Mouse (Mus musculus): ENCODE measurements around the gene Meaf6. TPM values are rescaled to one million over a fixed set of nuclear protein-coding genes. Genes with fewer than 3 reads are reported as not detected.

Meaf6 gene
- 10 to 100 TPM; 12.0 to 13.5 TPM for total RNA-seq (2021)
- long read RNA-seq, experiment 1, partial matches to known transcripts: 1 of 6 reads
- long read RNA-seq, experiment 1, other reads (novel, unspliced or antisense): 1 of 6 reads
- long read RNA-seq, experiment 2, transcript Meaf6-208 (8 exons, 1,054 nt): major isoform, 5 of 11 reads
- long read RNA-seq, experiment 2, partial matches to known transcripts: 0 of 11 reads
- long read RNA-seq, experiment 2, other reads (novel, unspliced or antisense): 3 of 11 reads

GRCm38 (mm10) chr4:125084403-125085345, at the start of gene Meaf6:
TSS of gene Meaf6 (plus strand) at chr4:125085134.
- intact Hi-C loops (cut with DNase I): loop anchor here (2.0 to 10.0 kb wide), 2 partner anchors 18 to 230 kb away; partner anchors contain the start of genes 1110065P20Rik, Snip1 and Yrdc
- peak within 1 kb of the TSS; percentile 88 for H3K4me3 ChIP-seq
- peak within 1 kb of the TSS; percentile 98 for H3K27ac ChIP-seq
- DNase-seq: peak; percentile 93
- TF ChIP-seq CTCF (IDR thresholded peaks at IDR 0.05): peak; percentile 97; the same call in 1 of the 2 replicates

GRCm38 (mm10) chr4:125044454-125044853, 40.5 kb upstream of the Meaf6 start:
- no peak for TF ChIP-seq CTCF (IDR thresholded peaks at IDR 0.05)
- Histone ChIP-seq H3K4me3 (no peak overlapping the region), H3K27ac (peak overlapping the region; percentile 56)
- intact Hi-C loops (cut with DNase I): no loop called here
- no peak for DNase-seq

DNA sequence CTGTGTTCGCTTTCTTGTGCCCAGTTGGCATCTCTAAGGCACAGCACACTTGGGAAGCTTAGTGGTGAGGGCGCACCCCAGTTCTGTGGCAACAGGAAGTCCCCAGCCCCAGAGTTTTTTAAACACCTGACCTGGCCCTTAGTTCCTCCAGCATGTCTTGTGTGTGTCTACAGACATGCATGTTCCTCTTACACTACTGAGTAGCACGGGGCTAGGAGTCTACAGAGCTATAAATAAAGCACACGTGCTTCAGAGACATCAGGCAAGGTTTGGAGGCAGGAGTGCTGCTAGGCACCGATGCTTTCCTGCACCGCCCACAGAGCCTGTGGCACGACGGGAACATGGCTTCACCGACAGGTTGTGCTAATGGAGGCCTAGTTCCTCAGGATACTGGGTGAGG, 29.5 kb upstream of the Meaf6 start:
- intact Hi-C loops (cut with DNase I): no loop called here
- H3K27ac ChIP-seq: no peak overlapping the region
- H3K4me3 ChIP-seq: no peak overlapping the region
- no peak for DNase-seq
- TF ChIP-seq CTCF (IDR thresholded peaks at IDR 0.05): no peak

DNA sequence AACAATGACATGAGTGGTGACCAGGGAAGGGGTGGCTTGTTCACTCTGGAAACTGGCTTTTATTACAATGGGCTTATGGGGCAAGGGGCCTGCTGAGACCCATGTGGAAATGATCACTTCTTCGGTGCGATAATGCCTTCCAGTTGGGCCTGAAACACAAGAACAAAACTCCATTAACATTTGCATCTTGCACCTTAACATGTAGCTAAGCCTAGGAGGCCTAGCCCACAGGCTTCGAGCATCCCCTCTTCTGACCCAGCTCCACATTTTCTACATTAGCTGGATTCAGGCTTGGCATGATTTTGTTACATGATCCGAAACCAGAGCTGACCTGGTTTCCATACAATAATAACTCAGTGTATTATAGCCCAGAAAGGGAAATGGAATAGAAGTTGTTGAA, 28.5 kb upstream of the Meaf6 start:
- no peak for TF ChIP-seq CTCF (IDR thresholded peaks at IDR 0.05)
- intact Hi-C loops (cut with DNase I): no loop called here
- Histone ChIP-seq H3K27ac (no peak overlapping the region), H3K4me3 (no peak overlapping the region)
- DNase-seq: no peak

- no peak for TF ChIP-seq CTCF (IDR thresholded peaks at IDR 0.05)
- H3K4me3 ChIP-seq: no peak overlapping the region
- DNase-seq: no peak
- intact Hi-C loops (cut with DNase I): no loop called here
- H3K27ac ChIP-seq: no peak overlapping the region
These were observed 27.7 kb upstream of the Meaf6 start for GRCm38 (mm10) chr4:125057273-125057672.

- intact Hi-C loops (cut with DNase I): no loop called here
- no peak overlapping the region for H3K4me3 ChIP-seq
- no peak overlapping the region for H3K27ac ChIP-seq
- no peak for DNase-seq
- TF ChIP-seq CTCF (IDR thresholded peaks at IDR 0.05): no peak
These were observed 26.9 kb upstream of the Meaf6 start for GRCm38 (mm10) chr4:125058033-125058432.

DNA sequence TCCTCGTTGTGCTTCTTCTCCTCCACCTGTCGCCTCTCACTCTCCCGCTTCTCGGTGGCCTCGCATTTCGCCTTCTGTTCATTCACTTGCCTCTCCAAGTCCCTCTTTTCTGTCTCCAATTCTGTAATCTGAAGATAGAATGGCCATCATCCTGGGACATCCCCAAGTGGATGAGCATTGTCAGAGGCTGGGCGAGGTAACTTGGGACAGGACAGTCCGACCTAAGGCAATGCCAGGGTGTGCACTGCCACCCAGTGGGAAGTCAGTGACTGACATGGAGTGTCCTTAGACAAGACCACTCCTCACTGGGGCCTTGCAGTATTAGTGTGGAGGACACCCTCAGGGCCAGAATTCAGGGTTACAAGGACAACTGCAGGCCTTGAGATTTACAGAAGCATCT, 25.9 kb upstream of the Meaf6 start:
- H3K4me3 ChIP-seq: peak overlapping the region; percentile 49
- peak; percentile 80 for TF ChIP-seq CTCF (IDR thresholded peaks at IDR 0.05)

DNA sequence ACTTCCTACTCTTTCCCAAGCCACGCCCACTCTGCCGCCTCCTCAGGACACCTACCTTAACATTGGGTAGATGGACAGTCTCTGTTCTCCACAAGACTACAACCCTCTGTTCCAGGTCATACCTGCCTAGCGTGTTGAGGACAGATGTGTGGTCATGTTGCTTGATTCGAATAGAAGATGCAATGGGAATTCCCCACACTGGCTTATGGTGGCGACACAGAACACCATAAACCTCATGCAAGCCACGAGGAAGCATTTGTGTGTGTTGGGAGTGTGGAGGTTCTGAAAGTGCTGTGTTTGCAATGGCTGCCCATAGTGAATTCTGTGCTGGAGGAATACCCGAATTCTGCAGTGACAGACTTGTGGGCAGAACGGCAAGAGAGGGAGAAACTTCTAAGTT, 21.1 kb upstream of the Meaf6 start:
- intact Hi-C loops (cut with DNase I): no loop called here
- Histone ChIP-seq H3K27ac (no peak overlapping the region), H3K4me3 (no peak overlapping the region)
- DNase-seq: no peak
- TF ChIP-seq CTCF (IDR thresholded peaks at IDR 0.05): no peak

More for the DNA sequence above, 25.9 kb upstream of the Meaf6 start:
- H3K27ac ChIP-seq: no peak overlapping the region
- DNase-seq: peak; percentile 66
- intact Hi-C loops (cut with DNase I): loop anchor here (1.0 kb wide), 1 partner anchor 116 kb away; no protein-coding TSS in a partner anchor

- Histone ChIP-seq H3K4me3 (peak within 1 kb of the TSS; percentile 97), H3K27ac (peak within 1 kb of the TSS; percentile 92)
- TF ChIP-seq CTCF (IDR thresholded peaks at IDR 0.05): no peak
- intact Hi-C loops (cut with DNase I): loop anchor here (2.0 kb wide), 3 partner anchors 19 to 129 kb away; partner anchors contain the start of genes 9930104L06Rik and Meaf6
- peak; percentile 62 for DNase-seq
These were observed 19.2 kb upstream of the Meaf6 start, which contains the start of gene Dnali1 for GRCm38 (mm10) chr4:125065517-125066307. TSS of gene Dnali1 (minus strand) at chr4:125065703.

DNA sequence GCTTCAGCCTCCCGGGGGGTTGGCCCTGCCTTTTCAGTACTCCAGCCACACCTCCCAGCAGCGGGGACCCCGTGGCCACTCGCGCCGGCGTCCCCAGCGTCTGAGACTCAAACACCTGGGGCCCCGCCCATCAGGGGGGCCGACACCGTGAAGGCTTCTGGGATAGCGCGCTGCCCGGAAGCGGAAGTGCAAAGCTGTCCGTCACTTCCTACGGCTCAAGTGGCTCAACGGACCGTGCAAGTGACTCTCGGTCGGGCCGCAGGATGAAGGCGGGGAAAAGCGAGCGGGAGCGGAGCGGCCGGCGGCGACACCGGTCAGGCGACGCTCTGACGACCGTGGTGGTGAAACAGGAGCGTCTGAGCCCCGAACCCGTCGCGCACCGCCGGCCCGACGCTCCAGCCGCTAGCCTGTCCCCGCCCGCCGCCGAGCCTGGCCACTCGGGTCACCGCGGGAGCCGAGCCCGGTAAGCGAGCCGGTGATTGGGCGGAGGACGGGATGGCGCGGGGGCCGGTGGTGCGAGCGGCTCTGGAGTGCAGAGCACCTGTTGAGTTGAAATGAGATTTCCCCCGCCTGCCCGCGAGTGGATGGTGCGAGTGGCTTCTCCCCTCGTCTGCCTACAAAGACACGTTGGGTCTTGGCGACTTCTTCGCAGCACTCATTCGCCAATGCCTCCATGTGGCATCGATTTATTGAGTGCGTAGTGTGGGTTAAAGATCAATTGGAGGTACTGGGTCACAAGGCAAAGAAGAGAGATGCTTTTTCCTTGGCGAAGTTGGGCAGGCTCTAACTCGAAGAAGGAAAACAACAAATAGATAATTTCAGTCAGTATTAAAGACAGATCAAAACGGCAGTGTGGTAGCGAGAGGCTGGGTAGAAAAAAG, 18.2 kb upstream of the Meaf6 start, which contains the start of gene Snip1:
Gene Snip1 (plus strand): TSS at position 183 of the 881 bp plus-strand sequence.
- peak within 1 kb of the TSS; percentile 92 for H3K27ac ChIP-seq
- DNase-seq: peak; percentile 96
- no peak for TF ChIP-seq CTCF (IDR thresholded peaks at IDR 0.05)
- intact Hi-C loops (cut with DNase I): loop anchor here (2.0 kb wide), 3 partner anchors 18 to 130 kb away; partner anchors contain the start of genes 9930104L06Rik and Meaf6
- peak within 1 kb of the TSS; percentile 97 for H3K4me3 ChIP-seq

DNA sequence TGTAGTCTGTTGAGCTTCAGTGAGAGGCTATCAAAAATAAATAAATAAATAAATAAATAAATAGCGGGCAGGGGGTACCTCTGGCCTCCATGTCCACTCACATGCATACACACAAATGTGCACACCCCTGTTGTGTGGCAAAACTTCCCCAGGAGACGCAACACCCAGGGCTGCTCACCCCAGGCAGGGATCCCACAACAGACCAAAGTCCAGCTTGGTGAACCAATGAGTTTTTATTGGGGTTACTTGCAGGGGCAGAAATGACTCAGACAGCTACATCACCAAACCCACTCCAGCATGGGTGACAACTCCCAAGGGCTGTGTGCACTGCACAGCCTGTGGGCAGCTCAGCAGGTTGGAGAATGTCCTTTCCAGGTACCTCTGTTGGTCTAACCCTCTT, 7.2 kb upstream of the Meaf6 start:
- H3K27ac ChIP-seq: no peak overlapping the region
- no peak for DNase-seq
- intact Hi-C loops (cut with DNase I): no loop called here
- H3K4me3 ChIP-seq: no peak overlapping the region
- TF ChIP-seq CTCF (IDR thresholded peaks at IDR 0.05): no peak
